Mouse (Mus musculus): ENCODE data around the gene Irgm1.

- TF ChIP-seq POLR2A (IDR thresholded peaks at IDR 0.05; ENCODE audit: low read depth, low read length) (no peak), CTCF (conservative IDR thresholded peaks at IDR 0.05 in 1 of 2, IDR thresholded peaks at IDR 0.05 in 1 of 2; ENCODE audit: low read depth in 2 of 2, low read length in 2 of 2) (no peak)
Measured at GRCm38 (mm10) chr11:48833731-48834639, 37.5 kb downstream of the Irgm1 start.

Data from CH12.LX (cell line).